Mouse (Mus musculus) myocyte (in vitro differentiated cells): ENCODE results near the gene Coa7.

Source experiments
- CEBPB ChIP-seq: IDR thresholded peaks from 2 replicates; pipeline ENCODE4 v1.6.1; 2011; ENCODE audit warnings: mild to moderate bottlenecking, moderate library complexity; ENCODE audit not compliant: poor library complexity, insufficient read depth, severe bottlenecking
- E2F4 ChIP-seq: IDR thresholded peaks from one replicate; pipeline ENCODE4 v1.6.1; 2011; ENCODE audit warnings: mild to moderate bottlenecking, control low read depth, moderate library complexity; ENCODE audit not compliant: insufficient read depth
- MAX ChIP-seq: IDR thresholded peaks from one replicate; pipeline ENCODE4 v1.6.1; 2011; ENCODE audit warnings: low read depth, mild to moderate bottlenecking, control low read depth
- MYOD1 ChIP-seq, 3 experiments: IDR thresholded peaks; one replicate each; pipeline ENCODE4 v1.6.1; 2011; ENCODE audit warnings: control low read depth in 2 of 3, low read depth in 2 of 3, mild to moderate bottlenecking in 2 of 3, moderate library complexity in 1 of 3; ENCODE audit not compliant: insufficient read length in 2 of 3, control insufficient read depth in 1 of 3
- MYOG ChIP-seq, 3 experiments: IDR thresholded peaks; one replicate each; pipeline ENCODE4 v1.6.1; 2011; ENCODE audit warnings: control low read depth in 2 of 3, low read depth in 2 of 3, mild to moderate bottlenecking in 2 of 3; ENCODE audit not compliant: insufficient read length in 2 of 3, control insufficient read depth in 1 of 3, insufficient read depth in 1 of 3
- POLR2A ChIP-seq: IDR thresholded peaks from one replicate; pipeline ENCODE4 v1.6.1; 2011; ENCODE audit warnings: low read depth, mild to moderate bottlenecking, control low read depth, moderate library complexity; ENCODE audit not compliant: insufficient read length
- POLR2AphosphoS2 ChIP-seq: IDR thresholded peaks from one replicate; pipeline ENCODE4 v1.6.1; 2011; ENCODE audit warnings: low read depth, control low read depth; ENCODE audit not compliant: insufficient read length
- REST ChIP-seq: IDR thresholded peaks from one replicate; pipeline ENCODE4 v1.6.1; 2011; ENCODE audit warnings: mild to moderate bottlenecking, control low read depth, moderate library complexity; ENCODE audit not compliant: insufficient read depth, insufficient read length
- TCF12 ChIP-seq: IDR thresholded peaks from one replicate; pipeline ENCODE4 v1.6.1; 2011; ENCODE audit warnings: mild to moderate bottlenecking, control low read depth; ENCODE audit not compliant: poor library complexity, insufficient read depth, severe bottlenecking
- USF1 ChIP-seq: IDR thresholded peaks from one replicate; pipeline ENCODE4 v1.6.1; 2011; ENCODE audit warnings: low read depth, mild to moderate bottlenecking, control low read depth, moderate library complexity

GRCm38 (mm10) chr4:108362321-108363261 is 34.7 kb downstream of the Coa7 start:
- no peak for TF ChIP-seq POLR2A
- no peak for TF ChIP-seq POLR2AphosphoS2
- TF ChIP-seq MAX: no peak
- TF ChIP-seq USF1: no peak
- no peak for TF ChIP-seq MYOD1 (IDR thresholded peaks at IDR 0.05; ENCODE audit: control insufficient read depth in 1 of 3, insufficient read length in 2 of 3, low read depth in 2 of 3)
- peak in 1 of 3 experiments; percentile 42 for TF ChIP-seq MYOG (IDR thresholded peaks at IDR 0.05; ENCODE audit: control insufficient read depth in 1 of 3, insufficient read depth in 1 of 3, insufficient read length in 2 of 3, low read depth in 2 of 3)
- no peak for TF ChIP-seq CEBPB
- no peak for TF ChIP-seq TCF12
- TF ChIP-seq E2F4: no peak
- TF ChIP-seq REST: no peak
